Mouse (Mus musculus) 3T3-L1 (cell line): ENCODE data around the gene Ier2.

Source experiments
- DNase-seq: peaks from one replicate; pipeline ENCODE4 v3.0.0-alpha.2; 2015; ENCODE audit warnings: low read depth, low spot score

The Ier2 gene

DNA sequence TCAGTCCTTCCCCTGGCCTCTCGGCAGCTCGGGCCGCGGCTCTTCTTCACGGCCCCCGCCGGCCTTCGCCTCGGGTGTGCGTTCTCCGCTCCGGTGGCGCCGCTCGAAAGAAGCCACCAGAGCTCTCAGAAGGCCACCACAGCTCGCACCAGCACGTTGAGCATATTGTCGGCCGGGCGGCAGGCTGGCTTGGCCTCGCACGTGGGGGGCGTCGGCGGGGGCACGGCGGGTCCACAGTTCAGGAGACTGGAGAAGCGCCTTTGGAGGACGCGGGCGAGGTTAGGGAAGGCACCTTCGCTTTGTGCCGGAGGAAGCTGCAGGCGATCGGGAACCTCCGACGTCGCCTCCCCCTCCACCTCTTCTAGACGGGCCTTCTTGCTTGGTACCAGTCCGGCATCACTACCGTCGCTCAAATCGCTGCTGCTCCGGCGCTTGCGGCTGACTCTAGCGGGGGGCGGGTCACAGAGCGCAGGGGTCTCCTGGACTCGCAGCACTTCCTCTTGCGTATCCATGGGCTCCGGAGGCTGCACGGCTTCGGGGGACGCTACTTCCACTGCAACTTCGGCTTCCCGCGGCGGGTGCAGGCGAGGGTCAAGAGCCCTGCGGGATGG lies 586 bp downstream of the Ier2 start:
- DNase-seq: no peak

DNA sequence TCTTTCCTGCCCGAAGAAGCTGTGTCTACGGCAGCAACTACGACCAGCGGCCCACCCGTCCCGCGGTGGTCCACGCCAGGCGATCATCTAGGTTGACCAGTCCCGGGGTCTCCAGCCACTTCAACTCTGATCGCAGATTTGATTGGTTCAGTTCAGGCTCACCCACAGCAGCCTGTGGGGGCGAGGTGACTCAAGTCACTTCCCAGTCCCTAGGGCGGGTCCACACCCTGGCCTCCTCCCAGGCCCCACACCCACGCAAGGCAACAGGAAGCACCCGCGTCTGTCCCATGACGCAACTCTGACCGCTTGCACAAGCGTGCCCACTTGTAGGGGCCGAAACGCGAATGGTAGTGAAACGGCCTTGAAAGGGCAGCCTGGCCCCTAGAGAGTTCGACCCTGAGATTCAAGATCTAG lies 1.2 kb downstream of the Ier2 start:
- peak; percentile 97 for DNase-seq

DNA sequence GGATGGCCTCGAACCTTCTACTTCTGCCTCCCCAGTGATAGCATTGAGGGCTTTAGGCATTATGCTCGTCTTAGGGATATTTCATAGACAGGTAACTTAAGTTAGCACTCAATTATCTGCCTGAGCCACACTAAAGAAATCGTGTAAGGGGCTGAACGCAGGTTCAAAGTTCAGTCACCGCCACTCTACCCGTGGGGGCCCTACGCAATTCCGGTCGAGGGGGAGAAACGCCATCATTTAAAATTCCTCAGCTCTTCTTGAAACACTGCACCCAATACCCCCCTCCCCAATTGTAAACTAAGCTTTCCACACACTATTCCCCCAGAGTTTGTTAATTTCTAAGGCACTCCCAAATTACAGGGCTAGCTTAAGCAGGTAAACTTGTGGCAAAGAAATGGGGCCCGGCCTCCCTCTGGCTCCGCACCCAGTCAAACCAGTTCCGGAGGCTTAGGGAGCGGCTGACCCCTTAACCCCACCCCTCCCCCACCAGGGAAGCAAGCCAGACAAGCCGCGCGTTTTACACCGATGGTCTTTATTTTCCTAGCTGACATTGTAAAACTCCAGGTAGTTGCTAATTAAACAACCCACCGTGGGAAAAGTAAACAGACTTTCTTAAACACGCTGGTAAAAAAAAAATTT lies 1.7 kb downstream of the Ier2 start:
- peak; percentile 67 for DNase-seq

DNA sequence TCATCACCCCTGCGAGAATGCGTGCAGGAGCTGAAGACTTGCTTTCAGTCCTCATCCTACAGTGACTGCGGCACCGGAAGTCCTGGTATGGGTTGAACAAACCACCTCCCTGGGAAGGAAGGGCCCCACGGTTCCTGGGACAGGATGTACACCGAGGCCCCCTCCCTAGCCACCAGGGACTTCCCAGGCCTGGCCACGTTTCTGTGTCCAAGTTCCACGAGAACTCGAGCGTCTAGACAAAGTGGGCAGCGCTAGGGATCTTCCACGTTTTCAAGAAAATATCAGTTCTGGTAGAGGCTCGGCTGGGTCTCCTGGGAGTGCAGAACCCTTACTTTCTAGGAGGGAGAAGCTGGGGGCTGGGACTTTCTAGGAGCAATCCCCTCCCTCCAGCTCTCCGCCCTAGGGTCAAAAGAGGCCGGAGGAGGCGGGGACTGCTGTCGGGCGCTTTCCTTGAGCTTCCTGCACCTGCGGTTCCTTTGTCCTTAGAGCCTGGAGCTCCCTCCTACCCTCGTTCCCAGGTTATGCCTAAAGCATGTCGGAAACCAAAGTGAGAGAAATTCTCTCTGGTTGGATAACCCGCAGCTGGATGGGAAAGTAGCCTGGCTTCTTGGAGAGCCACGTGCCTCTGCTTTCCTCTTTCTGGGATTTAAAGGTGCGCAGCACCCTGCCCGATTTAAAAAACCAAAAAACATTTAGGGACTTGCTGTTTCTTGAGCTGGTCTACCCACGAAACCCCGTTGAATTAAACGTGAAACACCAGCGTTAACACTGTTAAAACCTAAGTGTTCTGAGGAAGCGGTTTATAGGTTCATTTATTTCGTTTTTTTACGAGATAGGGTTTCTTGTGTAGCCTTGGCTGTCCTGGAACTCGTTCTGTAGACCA lies 2.5 kb downstream of the Ier2 start:
- DNase-seq: peak; percentile 70

DNA sequence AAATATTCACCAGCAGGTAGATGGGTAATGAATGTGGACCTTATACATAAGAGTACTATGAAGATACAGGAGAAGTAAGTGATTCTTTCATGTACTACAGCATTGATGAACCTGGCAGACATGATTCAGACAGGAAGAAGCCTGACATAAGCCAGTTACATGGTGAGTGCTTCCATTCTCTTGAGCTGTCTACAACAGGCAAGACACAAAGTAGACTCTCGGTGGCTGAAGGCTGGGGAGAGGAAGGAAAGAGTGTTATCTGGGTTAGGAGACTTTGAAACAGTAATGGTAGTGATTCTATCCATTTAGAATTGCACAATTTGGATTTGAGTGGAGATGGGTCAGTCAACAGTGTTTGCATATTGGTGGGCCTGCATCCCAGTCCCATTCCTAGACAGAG lies 3.7 kb downstream of the Ier2 start:
- DNase-seq: no peak

DNA sequence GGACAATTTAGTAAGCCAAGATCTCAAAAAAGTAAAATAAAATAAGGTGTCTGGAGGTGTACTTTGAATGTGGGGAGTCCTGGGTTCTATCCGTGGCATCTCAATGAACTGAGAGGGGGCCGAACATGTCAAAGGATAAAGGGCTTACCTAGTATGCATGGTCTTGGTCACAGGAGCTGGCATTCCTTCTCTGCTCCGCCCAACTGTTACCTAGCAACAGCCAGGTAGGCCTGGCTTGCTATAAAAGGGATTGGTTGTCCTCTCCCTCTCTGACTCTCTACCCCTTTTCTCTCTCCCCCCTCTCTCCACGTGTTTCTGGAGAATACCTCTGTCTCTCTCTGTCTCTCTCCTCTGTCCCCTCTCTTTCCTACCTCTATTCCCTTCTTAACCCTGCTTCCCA lies 5.0 kb downstream of the Ier2 start:
- no peak for DNase-seq

DNA sequence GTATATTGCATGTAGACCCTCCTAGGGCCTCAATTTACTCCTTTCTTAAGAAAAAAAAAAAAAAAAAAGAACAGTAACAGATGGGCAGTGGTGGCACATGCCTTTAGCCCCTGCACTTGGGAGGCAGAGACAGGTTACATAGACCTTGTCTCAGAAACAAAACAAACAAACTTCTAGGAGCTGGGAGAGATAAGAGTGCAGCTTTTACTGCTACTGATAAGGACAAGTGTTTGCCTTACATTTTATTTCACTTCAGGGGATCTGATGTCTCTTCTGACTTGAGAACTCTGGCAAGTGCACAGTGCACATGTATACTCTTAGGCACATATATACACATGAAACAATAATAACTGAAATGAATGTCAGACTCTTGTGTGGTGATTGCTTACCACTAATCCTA lies 5.4 kb downstream of the Ier2 start:
- DNase-seq: no peak

DNA sequence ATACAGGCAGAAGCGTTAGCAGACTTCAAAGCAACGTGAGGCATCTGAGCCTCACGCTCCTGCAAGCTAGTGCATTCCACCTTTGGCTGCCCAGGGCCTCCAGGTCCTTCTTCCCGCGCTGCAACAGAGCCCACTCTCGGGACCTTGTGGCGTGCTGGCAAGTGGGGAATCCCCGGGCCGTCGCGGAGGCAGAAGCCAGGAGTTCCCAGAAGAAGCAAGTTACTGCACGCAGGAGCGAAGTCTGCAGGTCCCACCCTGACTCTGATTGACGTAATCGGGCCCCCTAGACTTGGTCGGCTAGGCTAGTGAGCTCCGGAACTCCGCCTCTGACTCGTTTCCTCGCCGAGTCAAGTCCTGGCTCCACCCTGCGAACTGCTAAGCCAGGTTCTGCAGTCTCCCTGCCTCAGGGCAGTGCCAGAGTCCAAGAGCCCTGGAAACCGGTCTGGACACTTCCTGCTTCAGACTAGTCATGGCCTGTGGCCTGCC lies 6.0 kb downstream of the Ier2 start:
- DNase-seq: peak; percentile 97

DNA sequence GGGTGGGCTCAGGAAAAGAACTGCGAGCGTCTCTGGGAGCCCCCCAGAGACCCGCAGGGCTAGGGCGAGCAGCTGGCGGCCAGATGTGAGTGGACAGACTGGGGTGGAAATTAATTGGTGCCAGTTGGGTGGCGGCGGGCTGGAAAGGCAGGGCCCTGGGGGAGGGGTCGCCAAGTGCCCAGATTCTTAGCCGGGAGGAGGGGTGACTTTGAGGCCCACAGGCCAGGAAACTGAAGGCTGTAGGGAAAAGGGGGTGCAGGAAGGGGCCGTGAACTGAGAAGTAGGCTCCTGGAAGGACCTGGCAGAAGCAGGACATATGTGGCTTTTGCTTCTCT lies 6.5 kb downstream of the Ier2 start:
- DNase-seq: no peak

DNA sequence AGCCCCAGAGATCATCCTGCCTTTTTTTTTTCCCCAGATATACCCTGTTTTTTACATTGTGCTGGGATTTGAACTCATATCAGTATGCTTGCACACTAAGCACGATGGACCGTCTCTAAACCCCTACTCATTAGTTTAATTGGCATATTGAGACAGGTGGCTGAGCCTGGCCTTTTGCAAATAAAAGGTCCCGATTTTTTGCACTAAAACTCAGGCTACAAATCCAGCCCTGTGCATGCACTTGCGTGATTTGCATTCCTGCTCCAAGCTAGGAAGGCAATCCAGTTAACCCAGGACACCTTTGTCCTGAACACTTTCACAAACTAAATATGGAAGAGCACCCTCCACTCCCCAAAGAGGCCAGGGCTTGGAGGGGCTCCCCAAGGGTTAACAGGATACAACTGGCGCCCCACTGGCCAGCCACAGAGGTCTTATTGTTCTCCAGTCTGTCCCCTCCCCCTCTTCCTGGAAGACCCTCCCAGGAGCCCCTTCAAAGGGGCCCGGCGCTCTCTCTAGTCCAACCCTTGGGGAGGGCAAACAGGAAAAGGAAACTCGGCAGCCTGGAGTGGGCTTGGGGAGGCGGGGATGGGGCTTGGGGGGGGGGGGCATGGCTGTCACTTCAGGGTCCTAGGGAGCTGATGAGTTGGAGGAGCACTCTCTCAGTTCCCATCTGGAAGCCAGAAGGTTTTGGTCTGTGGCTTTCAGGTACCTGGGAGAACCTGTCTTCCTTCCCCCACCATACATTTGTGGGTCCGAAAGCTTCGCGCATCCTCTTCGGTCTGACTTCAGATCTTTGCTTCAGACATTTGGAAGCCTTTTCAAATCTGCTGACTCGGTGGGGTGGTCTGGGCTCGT lies 7.1 kb downstream of the Ier2 start:
- no peak for DNase-seq

DNA sequence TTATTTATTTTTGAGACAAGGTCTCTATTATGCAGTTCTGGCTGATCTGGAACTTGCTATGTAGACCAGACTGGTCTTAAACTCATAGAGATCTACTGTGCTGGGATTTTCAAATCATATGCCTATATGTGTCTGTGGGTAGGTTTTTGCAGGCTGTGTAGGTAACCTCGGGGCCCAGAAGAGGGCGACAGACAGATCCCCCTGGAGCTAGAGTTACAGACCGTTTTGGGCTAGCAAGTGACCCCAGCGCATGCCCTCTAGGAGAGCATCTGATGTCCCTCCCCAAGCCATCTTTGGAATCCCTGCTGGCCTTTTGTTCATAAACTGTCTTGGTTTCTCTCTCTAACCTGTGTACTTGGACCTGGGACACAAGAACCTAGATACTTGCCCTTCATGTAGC lies 8.1 kb downstream of the Ier2 start:
- DNase-seq: no peak

DNA sequence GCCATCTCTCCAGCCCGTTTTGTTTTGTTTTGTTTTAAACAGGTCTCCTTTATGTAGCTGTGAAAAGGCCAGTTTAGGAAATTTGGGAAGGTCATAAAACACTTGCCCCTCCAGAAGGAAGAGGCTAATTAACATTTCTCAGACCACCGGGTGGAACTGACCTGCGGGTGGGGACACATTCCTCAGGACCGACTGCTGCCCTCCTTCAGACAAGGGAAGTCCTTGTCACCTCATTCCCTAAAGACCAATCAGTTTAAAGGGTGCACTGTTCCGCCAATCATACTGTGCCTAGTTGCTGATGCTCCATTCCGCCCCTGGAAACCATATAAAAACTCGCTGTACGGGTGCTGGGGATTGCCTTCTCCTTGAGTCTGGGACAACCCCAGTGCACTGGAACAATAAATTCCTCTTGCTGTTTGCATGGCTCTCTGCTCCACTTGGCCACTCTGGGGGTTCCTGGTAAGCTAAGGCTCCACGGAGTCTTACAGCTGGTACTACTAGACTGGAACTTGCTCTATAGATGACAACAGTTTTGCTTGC lies 9.5 kb downstream of the Ier2 start:
- no peak for DNase-seq

DNA sequence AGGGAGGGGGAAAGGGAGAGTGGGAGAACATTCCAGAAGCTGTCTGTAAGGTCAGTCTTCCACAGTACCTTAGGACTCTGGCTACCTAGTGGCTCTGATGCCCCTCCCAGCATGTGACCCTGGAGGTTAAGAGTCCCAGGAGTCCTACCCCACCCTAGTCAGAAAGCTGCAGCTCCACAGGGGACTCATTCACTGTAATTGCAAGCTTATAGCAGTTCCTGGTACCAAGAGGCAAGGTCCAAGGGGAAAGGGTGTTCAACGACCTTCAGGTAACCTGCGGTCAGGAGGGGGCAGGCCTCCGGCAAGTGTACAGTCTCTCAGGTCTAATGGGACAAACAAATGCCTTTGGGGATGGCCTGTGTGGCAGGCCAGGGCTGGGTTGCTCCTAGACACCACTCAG lies 12.4 kb downstream of the Ier2 start:
- DNase-seq: no peak

DNA sequence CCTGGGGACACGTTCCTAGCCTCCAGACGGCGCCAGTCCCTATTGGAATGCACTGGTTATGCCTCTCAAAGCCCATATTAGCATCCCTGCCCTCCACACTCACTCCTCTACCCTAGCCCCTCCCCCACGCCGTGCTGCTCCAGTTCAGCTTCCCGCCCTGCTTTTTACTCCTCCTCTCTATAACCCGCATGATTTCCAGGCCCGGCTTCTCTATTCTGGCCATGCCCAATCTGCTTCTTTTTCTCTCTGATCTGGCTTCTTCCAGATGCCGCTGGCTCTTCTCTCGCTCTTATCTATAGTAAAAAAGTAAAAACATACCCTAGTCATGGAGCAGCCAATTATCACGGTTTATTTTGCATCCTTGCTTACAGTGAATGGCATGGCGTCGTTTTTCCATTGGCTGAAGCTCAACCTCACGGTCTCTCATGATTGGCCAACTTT lies 15.2 kb downstream of the Ier2 start:
- no peak for DNase-seq

DNA sequence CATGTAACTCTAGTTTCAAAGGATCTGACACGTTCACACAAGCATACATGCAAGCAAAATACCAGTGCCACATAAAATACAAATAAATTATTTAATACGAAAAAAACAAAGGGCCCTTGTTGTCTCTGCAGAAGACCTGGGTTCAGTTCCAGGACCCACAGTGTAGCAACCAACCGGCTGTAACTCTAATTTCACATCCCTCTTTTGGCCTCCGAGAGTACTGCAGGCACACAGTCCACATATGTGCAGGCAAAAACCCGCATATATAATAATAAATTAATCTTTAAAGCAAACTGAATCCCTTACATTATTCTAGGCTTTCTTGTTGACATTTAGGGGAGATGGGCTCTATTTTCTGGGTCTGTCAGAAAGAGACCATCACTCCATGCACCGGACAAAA lies 15.9 kb downstream of the Ier2 start:
- no peak for DNase-seq

DNA sequence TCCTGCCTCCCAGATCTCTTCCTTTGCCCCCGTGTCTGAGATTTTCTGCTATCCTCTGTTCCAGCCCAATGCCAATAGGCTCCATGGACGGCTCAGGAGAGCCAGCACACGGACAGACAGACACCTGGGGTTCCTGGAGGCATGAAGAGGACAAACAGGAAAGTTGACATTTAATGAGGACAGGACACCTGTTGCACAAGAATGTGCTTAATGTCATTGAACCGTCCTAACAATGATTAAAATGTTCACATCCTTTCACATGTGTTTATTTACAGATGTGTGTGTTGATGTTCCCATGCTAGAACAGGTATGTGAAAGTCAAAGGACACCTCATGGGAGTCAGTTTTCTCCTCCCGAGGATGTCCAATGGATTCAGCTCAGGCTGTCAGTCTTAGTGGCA lies 19.6 kb downstream of the Ier2 start:
- no peak for DNase-seq

DNA sequence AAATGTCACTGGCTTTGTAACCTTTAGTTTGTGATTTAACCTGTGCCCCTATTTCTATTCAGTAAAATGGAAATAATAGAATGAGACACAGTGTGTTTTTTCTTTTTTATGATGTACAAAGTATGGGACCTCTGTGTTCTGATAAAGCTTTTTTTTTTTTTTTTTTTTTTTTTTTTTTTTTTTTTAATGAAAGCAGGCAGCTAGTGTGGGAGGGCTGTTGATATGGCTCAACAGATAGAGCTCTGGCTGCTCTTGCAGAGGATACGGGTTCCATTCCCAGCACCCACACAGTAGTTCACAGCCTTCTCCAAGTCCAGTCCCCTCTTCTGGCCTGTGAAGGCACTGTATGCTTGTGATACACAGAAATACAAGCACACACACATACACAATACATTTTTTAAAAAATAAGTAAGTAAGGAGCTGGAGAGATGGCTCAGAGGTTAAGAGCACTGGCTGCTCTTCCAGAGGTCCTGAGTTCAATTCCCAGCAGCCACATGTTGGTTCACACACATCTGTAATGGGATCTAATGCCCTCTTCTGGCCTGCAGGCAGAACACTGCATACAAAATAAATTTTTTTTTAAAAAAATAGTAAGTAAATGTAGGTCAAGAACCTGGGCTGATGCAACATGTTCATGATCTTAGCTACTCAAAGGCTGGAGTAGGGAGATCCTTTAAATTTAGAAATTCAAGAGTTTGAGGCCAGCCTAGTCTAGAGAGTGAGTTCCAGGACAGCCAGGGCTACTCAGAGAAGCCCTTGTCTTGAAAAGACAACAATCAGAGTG lies 20.9 kb downstream of the Ier2 start:
- peak; percentile 66 for DNase-seq

DNA sequence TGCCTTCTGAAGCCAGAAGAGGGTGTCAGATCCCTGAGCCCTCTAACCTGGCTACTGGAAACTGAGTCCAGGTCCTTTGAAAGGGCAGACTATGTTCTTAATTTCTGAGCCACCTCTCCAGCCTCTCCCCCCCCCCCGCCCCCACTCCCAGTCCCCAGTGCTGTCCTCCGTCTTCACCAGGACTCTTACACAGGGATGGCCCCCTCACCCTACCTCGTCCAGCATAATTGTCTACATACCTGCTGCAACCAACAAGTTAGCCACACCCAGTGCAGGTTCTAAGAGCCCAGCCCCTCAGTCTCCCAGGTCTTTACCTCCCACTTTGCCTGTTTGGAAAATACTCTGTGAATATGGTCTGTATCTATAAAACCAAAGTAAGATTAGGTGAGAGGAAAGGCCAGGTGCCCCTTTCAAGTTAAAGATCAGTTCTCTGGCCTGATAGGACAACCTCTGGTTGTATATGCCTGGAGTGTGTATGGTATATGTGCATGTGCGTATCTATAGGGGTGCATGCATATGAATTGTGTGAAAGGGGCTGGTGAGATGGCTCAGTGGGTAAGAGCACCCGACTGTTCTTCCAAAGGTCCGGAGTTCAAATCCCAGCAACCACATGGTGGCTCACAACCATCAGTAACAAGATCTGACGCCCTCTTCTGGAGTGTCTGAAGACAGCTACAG lies 21.9 kb downstream of the Ier2 start:
- no peak for DNase-seq

DNA sequence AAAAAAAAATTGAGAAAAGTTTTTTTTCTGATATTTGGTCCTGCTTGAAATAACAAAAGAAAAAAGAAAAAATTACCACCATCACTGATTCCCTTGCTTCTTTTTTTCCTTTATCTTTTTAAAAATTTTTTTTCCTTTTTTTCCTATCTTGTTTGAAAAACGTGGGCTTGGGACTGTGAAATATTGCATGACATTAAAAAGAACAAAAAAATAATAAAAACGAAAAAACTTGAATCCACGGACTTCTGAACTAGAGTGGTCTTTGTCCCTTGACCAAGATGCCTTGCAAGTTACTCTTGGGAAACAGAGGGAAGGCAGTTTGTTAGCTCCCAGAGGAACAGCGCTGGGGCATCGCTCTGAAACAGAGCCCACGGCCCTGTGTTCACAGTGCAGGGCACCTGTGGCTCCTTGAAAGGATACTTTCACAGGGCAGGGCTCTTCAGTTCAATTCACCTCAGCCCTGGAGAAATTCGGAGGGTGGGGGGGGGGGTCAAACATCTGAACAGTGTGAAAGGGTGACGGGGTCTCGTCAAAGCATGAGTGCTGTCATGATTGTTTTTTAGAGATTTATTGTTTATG lies 22.6 kb downstream of the Ier2 start:
- peak; percentile 34 for DNase-seq
